Mouse (Mus musculus) embryo, embryonic 10.5 days (tissue): ENCODE measurements around the gene Racgap1.
A peak's percentile ranks its signal among the peaks of the same experiment; 100 is the strongest.

Experiments used
- DNase-seq: peaks from one replicate; pipeline ENCODE4 v3.0.0-alpha.2; 2015; ENCODE audit warnings: low spot score

Racgap1 gene

DNA sequence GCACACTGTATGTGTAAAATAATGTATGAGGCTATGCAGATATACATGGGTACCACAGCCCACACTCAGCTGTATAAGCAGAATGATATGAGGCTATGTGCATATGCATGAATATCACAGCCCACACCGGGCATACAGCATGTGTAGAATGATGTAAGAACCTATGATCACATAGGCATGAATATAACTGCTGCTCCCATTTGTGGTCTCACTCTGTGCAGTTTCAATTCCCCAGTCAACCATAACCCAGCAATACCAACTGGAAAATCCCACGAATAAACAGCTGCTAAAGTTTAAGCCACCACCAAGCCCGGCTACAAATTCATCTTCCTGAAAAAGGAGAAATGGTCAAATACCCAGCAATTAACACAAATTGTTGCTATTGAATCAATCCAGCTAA is 32.9 kb downstream of the Racgap1 start:
- DNase-seq, result no peak

DNA sequence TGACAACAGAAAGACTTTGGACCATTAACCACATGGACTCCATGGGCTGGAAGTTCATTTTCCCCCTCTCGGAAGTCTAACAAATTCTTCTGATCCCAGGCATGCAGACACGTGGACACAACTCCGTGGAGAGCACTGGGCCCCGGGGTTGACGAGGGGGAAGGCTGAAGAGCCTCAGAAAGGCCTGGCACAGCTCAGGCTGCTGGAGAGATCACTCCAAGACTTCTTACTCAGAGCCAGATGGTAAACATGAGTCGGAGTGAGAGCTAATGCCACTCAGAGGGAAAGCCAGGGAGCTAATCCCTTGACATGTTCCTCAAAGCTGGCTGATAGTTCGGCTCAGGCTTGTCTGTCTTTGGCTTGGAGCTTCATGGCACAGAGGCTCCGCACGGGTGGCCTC is 36.2 kb downstream of the Racgap1 start:
- DNase-seq, result no peak

DNA sequence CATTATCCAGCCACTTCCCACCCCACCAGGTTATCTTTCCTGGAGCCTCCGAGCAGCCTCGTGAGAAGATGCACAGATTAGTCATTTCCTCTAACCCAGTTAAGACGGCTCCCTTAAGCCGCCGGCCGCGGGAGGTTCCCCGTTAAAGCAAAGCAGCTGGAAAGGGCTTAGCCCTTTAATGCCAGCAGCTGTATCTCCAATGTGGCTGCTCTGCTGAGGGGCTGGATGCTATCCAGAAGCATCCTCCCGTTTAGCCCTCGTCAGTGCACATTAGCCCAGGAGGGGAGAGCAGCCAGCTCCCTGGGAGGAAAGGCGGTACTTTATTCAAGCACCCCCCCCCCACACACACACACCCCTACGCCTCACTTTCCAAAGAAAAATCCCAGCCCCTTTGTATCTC is 36.7 kb downstream of the Racgap1 start:
- peak; percentile 42 for DNase-seq

DNA sequence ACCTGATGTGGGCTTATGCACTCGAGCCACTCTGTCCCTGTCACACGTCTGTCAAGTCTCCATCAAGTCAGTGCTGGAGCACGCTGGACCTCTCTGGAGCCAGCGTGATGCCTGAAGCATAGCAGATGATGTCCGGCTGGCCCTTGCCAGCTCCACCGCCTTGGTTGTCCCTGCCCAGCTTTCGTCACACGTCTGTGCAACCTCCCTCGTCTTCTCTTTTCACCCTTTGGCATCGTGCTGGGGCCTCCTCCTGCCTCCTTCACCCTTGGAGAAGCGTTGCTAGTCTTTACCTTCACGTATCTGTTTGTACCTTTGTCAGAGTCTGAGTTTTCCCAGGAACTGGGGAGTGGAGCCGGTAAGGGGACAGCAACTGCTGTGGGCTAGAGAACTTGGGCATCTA is 37.2 kb downstream of the Racgap1 start:
- no peak for DNase-seq

DNA sequence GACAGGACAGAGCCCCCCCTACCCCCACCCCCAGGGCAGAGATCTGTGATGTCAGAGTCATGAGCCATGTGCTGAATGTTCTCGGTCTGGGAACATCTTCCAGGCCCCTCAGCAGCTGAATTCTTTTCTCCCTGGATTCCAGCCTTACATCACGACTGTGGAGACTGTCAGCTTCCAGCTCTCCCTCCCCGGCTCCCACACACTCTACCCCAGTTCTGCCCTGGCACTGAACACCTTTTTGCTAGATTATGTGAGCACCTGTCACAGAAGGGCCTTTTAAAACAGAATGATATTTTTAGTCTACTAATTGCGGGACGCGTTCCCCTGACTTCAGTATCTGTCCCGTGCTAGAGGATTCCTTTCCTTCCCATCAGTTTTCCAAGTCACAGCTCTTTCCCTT is 39.9 kb downstream of the Racgap1 start:
- no peak for DNase-seq

DNA sequence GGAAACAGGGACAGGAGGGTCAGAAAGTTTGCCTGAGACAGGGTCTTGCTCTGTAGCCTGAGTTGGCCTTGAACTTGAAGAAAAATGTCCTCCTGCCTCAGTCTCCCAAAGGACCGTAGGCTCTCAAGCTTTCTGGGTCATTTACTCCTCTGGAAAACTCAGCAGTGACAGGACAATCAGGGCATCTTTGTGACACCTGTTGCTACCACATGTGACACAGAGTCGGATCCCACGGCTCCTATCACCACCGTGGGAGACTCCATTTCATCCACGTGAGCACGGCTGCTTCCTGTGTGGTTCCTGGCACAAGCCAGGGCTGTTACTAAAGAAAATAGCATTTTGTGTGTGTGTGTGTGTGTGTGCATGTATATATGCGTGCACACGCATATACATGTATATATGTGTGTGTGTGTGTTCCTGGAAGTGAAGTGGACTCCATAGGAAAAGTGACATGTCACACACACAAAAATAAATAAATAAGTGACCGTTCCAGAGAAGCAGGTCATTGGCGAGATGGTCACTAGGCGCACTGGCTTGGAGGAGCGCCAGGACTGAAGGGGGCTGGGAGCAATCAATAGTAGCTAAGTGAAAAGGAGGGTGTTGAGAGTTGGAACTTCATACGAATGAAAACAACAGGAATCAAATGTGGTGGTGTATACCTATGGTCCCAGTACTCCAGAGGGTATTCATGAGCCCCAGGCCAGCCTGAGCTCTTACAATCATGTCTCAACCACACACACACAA is 42.9 kb downstream of the Racgap1 start:
- DNase-seq, result no peak

DNA sequence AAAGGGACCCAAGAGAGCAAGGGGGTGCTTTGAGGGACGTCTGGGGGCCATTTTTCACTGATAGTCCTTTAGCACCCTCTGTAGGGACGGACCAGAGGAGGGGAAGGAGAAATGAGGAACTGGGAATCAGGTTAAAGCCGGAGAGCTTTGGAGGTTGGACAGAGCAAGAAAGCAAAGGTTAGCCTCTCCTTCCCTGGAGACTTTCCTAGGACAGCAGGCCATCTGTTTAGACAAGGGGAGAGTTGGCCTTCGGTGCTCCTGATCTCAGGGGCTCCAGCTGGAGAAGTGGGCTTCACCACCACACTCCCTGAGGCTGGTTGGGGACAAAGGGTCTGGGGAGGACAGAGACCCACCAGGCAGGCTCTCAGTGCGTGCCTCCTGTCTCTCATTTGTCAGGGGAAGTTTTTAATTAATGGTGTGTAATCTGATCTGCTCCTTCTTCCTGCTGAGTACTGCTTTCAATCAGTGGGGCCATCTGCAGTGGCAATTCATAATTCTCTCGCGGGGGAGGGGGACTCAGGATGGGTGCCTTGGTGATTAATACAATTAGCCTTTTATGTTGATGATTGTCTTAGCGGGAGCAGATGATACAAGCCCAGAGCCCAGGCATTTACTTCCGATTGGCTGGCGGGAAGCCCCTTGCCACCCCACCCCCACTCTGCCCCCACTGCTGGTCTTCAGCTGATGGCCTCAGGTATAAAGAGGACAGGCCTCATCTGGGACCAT is 43.9 kb downstream of the Racgap1 start:
- peak; percentile 74 for DNase-seq

DNA sequence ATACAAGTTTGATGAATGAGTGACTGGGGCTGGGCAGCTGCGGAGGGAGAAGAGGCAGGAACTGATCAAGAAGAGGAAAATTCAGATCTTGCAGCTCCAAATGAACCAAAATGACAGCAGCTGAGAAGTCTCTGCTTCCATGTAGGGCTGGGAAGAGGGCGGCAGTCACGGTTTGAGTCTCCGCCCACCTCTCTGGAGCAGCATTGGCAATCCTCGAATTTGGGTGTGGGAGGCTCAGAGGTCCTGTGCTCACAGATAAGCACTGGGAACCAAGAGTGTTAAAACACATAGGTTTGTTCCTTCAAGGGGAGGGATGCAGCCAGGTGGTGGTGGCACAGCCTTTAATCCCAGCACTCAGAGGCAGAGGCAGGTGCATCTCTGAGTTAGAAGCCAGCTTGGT is 44.9 kb downstream of the Racgap1 start:
- no peak for DNase-seq

DNA sequence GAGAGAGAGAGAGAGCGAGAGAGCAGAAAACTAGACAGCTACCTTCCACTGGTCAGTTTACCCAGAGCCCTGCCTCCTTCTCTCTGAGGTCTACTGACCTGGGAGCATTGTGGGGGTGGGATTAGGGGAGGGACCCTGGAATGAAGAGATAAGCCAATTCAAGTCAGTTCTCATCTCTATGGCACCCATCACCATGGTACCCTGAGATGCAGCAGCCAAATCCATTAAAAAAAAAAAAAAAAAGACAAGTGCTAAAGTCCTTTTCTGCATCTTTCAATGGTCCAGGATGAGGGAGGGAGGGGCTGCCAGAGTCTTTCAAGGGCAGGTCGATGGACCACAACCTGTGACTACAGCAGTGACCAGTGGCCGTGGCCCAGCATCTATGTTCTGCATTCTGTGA is 45.9 kb downstream of the Racgap1 start:
- DNase-seq, result no peak

DNA sequence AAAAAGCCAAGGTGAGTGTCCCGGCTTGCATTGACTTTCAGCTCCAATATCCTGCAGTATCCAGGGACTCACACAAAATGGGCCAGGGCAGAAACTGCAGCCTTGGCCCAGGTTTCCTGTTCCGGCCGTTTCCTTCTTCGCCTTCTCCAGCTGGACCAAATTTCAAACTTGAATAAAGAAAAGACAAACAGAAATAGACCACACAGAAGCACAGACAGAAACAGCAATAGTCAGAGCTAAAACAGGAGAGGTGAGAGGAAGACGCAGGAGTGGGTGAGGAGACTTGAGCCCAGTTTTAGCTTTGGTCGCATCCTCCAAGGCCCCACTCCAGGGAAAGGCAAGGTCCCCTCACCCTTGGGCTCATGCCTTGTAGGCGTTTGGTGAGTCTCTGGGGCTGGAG is 48.2 kb downstream of the Racgap1 start:
- DNase-seq, result no peak

DNA sequence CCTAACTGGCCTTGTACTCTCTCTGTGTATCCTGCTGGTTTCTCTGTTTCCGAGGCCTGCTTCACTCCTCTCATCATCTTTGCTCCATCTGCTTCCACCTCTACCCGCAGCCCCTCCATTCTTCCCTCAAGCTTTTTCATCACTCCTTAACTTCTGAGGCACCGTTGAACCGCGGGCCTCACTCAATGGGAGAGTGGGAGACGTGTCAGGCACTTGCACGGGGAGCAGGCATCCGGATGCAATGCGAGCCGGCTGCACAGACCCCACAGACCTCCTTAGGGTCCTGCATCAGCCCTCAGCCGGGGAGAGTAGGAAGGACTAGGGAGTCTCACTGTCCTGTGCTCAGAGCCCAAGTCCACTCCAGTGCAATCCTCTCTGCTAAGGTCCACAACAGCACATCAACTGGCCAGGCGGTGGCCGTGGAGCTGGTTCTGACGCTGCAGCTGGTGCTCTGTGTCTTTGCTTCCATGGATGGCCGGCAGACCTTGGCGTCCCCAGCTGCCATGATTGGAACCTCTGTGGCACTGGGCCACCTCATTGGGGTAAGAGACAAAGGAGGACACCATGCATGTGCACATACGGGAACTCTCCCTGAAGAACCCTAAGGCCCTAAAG is 49.1 kb downstream of the Racgap1 start:
- no peak for DNase-seq

DNA sequence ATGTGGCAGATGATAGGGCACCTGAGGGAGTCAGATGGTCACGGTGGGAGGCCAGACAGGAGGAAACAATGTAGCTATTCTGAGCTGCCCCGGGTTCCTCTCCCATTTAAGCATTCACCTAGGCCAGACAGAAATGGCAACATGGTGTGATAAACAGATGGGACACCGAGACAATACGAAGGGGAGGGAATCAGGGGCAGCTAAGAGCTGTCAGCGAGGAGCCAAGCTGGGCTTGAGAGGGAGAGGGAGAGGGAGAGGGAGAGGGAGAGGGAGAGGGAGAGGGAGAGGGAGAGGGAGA is 49.7 kb downstream of the Racgap1 start:
- DNase-seq, result no peak

DNA sequence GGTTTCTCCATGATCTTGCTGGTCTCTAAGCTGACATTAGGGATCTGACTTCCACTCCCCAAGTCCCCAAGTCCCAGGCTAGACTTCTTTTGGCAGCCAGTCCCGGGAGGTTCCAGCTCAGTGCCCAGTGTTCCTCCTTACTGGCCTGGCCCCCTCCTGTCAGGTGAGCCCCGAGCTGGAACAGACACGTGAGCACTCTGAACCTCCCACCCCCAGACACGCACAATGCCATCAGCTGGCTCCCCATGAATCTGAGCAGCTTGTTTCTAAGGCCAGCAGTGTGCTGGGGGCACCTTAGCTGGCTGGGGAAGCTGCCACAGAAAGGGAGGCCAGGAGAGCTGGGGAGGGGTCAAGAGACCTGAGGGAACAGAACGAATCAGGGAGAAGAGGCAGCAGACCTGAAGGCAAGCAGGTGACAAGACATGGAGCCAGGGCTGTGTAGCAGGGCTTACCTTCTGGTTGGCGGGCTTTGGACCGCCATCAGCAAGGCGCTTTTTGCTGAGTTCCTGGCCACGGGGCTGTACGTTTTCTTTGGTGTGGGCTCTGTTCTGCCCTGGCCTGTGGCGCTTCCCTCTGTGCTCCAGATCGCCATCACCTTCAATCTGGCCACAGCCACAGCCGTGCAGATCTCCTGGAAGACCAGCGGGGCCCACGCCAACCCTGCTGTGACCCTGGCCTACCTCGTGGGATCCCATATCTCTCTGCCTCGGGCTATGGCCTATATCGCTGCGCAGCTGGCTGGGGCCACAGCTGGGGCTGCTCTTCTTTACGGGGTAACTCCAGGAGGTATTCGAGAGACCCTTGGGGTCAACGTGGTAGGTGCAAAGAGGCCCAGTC is 50.3 kb downstream of the Racgap1 start, which contains the start of gene Aqp6:
Aqp6 (plus strand) TSS at position 415 of the 837 bp plus-strand sequence.
- no peak for DNase-seq

DNA sequence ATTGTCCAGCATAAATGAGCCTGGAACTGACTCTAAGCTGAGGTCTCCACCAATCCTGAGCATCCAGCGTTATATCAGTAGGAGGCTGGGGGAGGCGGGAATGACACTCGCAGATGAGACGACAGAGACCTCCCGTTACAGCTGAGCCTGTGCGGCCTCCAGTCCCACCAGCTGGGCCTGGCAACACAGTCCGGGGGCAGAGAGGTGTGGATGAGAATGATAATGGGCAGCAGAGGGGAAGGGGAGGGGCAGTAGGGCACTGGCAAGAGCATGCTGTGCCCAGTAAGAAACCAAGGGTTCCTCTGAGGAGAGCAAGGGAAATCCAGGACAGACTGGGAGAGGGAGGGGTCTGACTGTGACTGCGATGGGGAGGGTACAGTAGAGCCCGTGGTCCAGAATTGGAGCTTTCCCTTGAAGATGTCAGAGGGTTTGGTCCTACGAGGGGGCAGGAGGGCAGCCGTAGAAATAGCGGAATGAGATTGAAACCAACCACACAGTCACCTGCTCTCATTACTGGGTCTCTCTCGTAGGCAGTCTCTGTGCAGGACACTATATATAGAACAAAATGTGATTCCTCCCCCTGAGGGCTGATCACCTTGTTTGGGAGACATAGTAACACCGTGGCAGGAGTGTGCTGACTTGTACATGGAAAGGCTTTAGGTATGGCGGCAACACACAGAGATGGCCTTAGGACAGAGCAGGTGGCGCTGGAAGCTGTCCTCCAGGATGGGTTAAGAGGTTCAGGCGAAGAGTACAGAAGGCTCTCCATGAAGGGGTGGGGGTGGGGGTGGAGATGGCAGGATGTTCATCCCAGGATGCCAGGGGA is 52.0 kb downstream of the Racgap1 start:
- DNase-seq, result no peak

DNA sequence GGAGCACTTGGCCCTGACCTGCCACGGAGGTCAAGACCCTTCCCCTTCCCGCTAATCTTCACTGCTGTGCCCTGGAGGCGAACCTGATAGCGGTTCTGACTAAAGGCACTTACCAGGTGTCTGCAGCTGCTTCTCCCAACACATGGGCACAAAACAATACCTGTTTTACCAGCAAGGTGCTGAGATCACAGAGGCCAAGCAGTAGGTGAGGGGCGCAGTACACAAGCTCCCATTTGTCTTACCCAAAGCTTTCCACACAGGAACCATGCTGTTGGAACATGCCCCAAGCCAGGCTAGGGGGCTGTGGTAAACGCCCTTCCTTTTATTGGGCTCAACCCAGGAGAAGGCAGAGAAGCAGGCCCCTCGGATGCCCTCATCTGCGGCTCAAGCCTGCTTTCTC is 53.9 kb downstream of the Racgap1 start:
- no peak for DNase-seq

DNA sequence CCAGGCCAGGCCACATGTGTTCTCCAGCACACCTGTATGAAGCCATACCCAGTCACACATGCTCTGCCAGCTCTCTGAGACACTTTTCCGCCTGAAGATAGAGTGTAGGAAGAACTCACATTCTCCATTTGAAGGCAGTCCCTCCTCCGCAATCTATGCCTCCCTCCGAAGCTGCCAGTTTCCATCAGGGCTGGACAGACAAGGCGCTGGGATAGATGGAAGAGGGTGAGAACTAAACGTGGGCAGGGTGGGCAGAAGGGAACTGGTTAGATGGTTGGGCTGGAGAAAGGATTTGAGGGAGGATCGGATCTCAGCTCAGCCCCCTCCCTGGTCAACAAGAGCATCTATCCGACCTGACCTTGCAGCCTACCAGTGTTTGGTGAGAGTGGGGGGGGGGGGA is 54.6 kb downstream of the Racgap1 start:
- no peak for DNase-seq

DNA sequence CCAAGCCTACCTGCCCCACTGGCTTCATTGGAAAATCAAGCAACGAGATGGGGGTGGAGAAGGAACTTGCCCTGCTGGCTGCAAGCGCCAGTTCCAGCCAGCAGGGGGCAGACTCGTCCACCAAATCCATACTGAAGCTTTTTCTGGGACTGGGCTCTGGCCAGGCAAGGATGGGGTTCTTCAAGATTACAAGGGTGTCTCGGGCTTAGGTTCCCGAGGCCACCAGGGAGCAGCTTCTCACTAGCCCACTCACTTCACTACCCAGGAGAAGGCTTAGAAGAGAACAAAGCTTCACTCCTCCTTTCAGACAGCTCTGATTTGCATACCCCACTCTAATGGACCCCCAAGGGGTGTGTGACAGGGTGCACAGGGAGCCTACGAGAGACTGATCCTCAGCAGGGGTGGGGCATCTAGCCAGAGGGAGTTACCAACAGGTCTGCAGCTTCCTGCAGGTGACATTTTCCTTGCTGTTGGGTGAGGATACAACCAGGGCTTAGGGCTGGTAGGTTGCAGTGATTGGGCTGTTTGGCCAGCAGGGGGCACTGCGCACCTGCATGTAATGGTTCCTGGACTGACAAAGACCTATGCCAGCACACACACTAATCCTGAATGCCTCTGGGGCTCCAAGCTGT is 55.3 kb downstream of the Racgap1 start:
- DNase-seq, result peak; percentile 92

DNA sequence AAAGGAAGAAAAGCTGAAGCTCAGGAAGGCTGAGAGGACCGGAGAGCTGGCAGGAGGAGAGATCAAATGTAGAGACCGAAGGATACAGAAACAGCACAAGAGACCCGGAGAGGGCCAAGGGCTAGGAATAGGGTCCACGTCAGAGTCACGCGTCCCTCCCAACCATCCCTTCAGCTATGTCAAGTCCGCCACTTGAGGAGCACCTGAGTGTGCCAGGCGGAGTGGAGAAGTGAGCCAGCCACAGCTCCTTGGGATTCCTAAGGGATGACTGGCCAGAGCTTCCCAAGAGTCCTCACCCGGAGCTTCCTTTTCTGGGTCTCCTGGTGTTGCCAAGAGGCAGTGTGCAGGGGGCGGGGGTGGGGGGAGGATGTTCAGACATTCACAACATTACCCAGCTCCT is 56.5 kb downstream of the Racgap1 start:
- DNase-seq, result no peak

DNA sequence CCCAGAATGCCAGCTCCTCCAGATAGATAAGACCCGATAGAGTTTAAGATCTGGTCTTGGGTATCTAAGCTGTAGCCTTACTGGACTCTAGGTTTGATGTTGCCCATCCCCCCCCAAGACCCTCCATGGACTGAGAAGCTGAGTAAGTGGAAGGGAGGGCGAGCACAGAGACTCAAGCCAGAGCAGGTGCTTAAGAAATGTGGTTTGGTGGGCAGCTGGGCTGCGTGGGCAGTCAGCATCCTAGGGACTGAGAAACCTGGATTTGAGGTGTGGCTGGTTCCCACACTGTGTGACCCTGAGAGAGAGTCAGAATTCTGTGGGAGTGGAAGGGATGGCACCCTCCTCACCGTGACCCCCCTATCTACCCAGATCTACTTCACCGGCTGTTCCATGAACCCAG is 58.6 kb downstream of the Racgap1 start:
- no peak for DNase-seq

DNA sequence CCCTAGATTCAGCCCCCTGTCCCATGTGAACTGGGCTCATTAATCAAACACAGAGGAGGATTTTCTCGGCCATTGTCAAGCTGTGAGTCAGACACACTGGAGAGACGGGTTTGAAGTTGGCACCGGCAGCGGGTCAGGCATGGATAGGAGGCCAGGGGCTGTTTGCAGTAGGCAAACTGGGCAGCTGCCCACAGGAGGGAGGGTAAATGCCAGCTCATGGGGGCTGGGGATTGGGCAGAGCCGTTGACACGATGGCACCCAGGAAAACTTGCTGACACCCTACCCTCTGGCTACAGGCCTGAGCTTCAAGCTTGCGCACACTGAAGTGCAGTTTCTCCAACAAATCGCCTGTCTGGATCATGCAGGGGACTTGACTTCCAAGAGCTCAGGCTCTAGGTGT is 59.3 kb downstream of the Racgap1 start:
- no peak for DNase-seq

DNA sequence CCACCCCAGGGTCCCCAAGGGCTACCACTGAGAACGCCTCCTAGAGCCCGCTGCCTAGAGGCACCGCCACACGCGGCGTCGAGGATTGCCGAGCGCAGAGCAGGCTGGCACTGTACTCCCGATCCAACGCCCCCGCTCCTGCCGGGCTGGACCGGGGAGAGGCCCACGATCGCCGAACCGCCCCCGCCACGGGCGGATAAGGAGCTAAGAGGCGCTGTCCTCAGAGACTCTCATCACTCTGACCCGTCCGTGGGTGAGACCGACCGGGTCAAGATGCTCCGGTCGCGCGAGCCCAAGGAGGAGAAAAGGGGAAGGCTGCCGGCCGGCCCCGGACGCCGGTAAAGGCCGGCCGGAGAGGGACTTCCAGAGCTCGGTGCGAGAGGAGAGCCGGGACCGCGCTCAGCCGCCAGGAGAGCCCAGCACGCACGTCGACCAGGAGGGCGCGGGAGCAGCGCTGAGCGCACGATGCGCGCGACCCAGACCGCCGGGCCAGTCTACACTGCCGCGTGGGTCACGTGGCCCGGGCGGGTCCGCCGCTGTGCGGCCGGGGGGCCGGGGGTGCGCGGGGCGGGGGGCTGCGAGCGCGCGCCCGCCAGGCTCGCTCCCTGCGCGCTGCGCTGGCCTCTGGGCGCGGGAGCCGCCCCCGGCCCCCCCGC is 60.9 kb downstream of the Racgap1 start, which contains the start of gene Aqp5:
Aqp5 (plus strand) TSS at position 354 of the 656 bp plus-strand sequence.
- DNase-seq, result no peak
